Mouse (Mus musculus) stomach, postnatal 0 days (tissue): Measurements from ENCODE around the gene Dapk3. TPM values are rescaled to one million over a fixed set of nuclear protein-coding genes. Genes with fewer than 3 reads are reported as not detected.

Experiments used
- ATAC-seq: fragments of 200-750 bp; cut with Nextera tagmentation; 2 replicates; pipeline ENCODE4 v1.8.0; 2017; ENCODE audit not compliant: low FRiP score, low TSS enrichment
- DNase-seq: peaks from one replicate; pipeline ENCODE4 v3.0.0-alpha.2; 2016; ENCODE audit warnings: low spot score
- H3K27ac ChIP-seq: fragments of 300-500 bp; sonication (generic); replicated peaks from 2 replicates; pipeline ENCODE4 v1.5.1; 2014; ENCODE audit warnings: mild to moderate bottlenecking, control low read depth
- H3K27me3 ChIP-seq: fragments of 300-500 bp; sonication (generic); 2 replicates; pipeline ENCODE4 v1.6.1; 2014; ENCODE audit warnings: low read length; ENCODE audit not compliant: control insufficient read depth, insufficient read depth
- H3K36me3 ChIP-seq: fragments of 300-500 bp; sonication (generic); 2 replicates; pipeline ENCODE4 v1.6.1; 2014; ENCODE audit warnings: low read length, mixed read lengths; ENCODE audit not compliant: control insufficient read depth, insufficient read depth
- H3K4me1 ChIP-seq: fragments of 300-500 bp; sonication (generic); replicated peaks from 2 replicates; pipeline ENCODE4 v1.6.1; 2014; ENCODE audit warnings: antibody characterized with exemption; ENCODE audit not compliant: control insufficient read depth, insufficient read depth
- H3K4me2 ChIP-seq: fragments of 300-500 bp; sonication (generic); replicated peaks from 2 replicates; pipeline ENCODE4 v1.6.1; 2014; ENCODE audit warnings: low read depth, mild to moderate bottlenecking, control low read depth, moderate library complexity
- H3K4me3 ChIP-seq: fragments of 300-500 bp; sonication (generic); 2 replicates; pipeline ENCODE4 v1.5.1; 2014; ENCODE audit warnings: low read depth, low read length, control low read depth
- H3K9ac ChIP-seq: fragments of 300-500 bp; sonication (generic); 2 replicates; pipeline ENCODE4 v1.6.1; 2014; ENCODE audit warnings: mild to moderate bottlenecking, low read length, control low read depth, mixed read lengths
- H3K9me3 ChIP-seq: fragments of 300-500 bp; sonication (generic); 2 replicates; pipeline ENCODE4 v1.6.1; 2016; ENCODE audit warnings: low read length; ENCODE audit not compliant: control insufficient read depth
- CTCF ChIP-seq: IDR thresholded peaks from 2 replicates; pipeline ENCODE4 v1.5.1; 2016; ENCODE audit warnings: antibody characterized with exemption, low read depth, mild to moderate bottlenecking, moderate library complexity
- EP300 ChIP-seq: optimal IDR thresholded peaks from 2 replicates; pipeline ENCODE3; 2016; ENCODE audit warnings: antibody characterized with exemption
- WGBS: fragments of 180-500 bp; shearing (Covaris S2); extraction: QIAGEN DNeasy Blood & Tissue Kit; methylation state at CpG from one replicate; pipeline ENCODE4 v1.1.7; 2014; 5-methylcytosine and 5-hydroxymethylcytosine counted together
- polyA plus RNA-seq: library from polyadenylated mRNA; unstranded; fragments of >200 nt; fragmentation: Nextera tagmentation; extraction: Ambion mirVana; gene quantifications from 2 replicates; pipeline ENCODE4 v1.2.1, GENCODE M21; 2015

The Dapk3 gene
- polyA plus RNA-seq, 1 experiment from 2014 or later, result 44.6 TPM

- ATAC-seq (no peak), DNase-seq (no peak)
- Histone ChIP-seq H3K4me2 (no peak overlapping the region), H3K36me3 (peaks cover 4% of the 10 kb centered on the region; the same call in 1 of the 2 replicates), H3K9ac (no peak overlapping the region), H3K27ac (peak overlapping the region; percentile 95; the same call in 1 of the 2 replicates), H3K27me3 (no peaks in the 10 kb centered on the region), H3K9me3 (no peaks in the 10 kb centered on the region), H3K4me3 (no peak overlapping the region), H3K4me1 (peaks cover 2% of the 10 kb centered on the region; the same call in 1 of the 2 replicates)
- WGBS, result 79% methylated on average over 18 of the region's 18 CpGs
- TF ChIP-seq EP300, result no peak
- no peak for TF ChIP-seq CTCF
Measured at GRCm38 (mm10) chr10:81191342-81191982, 8.7 kb downstream of the Dapk3 start.

DNA sequence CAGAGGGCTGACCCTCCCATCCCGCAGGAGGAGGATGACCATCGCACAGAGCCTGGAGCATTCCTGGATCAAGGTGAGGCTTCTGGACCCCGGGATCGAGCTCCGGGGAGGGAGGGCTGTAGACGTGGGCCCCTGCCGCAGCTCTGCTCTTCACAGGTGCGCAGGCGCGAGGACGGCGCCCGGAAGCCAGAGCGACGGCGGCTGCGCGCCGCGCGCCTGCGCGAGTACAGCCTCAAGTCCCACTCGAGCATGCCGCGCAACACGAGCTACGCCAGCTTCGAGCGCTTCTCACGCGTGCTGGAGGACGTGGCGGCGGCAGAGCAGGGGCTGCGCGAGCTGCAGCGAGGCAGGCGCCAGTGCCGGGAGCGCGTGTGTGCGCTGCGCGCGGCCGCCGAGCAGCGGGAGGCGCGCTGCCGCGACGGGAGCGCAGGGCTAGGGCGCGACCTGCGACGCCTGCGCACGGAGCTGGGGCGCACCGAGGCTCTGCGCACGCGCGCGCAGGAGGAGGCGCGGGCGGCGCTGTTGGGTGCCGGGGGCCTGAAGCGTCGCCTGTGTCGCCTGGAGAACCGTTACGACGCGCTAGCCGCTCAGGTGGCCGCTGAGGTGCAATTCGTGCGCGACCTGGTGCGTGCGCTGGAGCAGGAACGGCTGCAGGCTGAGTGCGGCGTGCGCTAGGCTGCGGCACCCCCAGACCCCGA lies 9.6 kb downstream of the Dapk3 start:
- no peaks in the 10 kb centered on the region for H3K27me3 ChIP-seq
- H3K4me1 ChIP-seq, result peaks cover 2% of the 10 kb centered on the region; the same call in 1 of the 2 replicates
- peak overlapping the region; percentile 95 for H3K27ac ChIP-seq
- ATAC-seq (peak; percentile 77), DNase-seq (peak; percentile 83)
- H3K4me2 ChIP-seq, result peak overlapping the region; percentile 87
- 2% methylated on average over 87 of the region's 93 CpGs for WGBS
- TF ChIP-seq CTCF (no peak; the same call in 1 of the 2 replicates), EP300 (no peak)
- peaks cover 4% of the 10 kb centered on the region; the same call in 1 of the 2 replicates for H3K36me3 ChIP-seq
- no peaks in the 10 kb centered on the region for H3K9me3 ChIP-seq
- H3K4me3 ChIP-seq, result peak overlapping the region; percentile 51
- peak overlapping the region; percentile 74 for H3K9ac ChIP-seq

- ATAC-seq (peak; percentile 11), DNase-seq (peak; percentile 48)
- Histone ChIP-seq H3K4me2 (peak overlapping the region; percentile 87), H3K27me3 (no peaks in the 10 kb centered on the region), H3K4me3 (peak overlapping the region; percentile 51), H3K9me3 (no peaks in the 10 kb centered on the region), H3K27ac (peak overlapping the region; percentile 95), H3K9ac (peak overlapping the region; percentile 74), H3K4me1 (peaks cover 2% of the 10 kb centered on the region; the same call in 1 of the 2 replicates), H3K36me3 (peaks cover 4% of the 10 kb centered on the region; the same call in 1 of the 2 replicates)
- WGBS, result 5% methylated on average over 19 of the region's 19 CpGs
- no peak for TF ChIP-seq CTCF
- no peak for TF ChIP-seq EP300
Measured at GRCm38 (mm10) chr10:81192968-81193501, 10.2 kb downstream of the Dapk3 start.

DNA sequence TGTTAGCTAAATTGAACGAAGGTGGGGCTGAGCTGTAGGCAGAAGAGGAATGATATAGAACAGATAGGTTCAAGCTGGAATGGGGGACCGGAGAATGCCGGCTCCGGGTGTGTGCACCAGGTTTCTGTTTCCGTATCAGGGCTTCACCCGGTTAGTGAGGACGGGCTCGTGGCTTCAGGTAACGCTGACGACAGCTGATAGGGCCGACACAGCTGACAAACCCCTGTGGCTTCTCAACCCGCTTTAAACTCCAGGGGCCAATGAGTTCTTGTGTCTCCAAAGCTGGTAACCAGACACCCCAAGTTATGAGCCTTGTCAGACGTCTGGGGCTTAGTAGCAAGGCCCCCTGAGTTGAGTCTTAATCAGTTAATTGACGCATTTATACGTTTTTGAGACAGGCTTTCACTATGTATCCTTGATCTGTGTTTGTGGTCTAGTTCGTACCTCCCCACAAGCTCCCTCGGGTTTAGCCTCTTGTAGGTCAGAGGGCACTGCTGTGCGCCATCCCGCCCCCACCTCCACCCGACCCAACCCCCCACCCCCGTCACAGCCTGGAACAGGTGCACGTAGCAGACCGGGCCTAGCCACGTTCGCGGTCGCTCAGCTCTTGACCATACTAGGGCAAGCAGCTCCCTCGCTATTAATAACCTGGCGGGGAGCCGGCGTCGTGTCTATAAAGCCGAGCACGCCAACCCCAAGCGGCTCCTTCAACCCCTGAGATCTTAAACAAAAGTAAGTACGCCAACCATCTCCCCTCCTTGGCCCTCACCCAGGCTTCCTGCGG lies 11.4 kb downstream of the Dapk3 start:
- Histone ChIP-seq H3K36me3 (peaks cover 4% of the 10 kb centered on the region; the same call in 1 of the 2 replicates), H3K4me3 (peak overlapping the region; percentile 24), H3K4me1 (peaks cover 2% of the 10 kb centered on the region; the same call in 1 of the 2 replicates), H3K9me3 (no peaks in the 10 kb centered on the region), H3K27me3 (no peaks in the 10 kb centered on the region), H3K27ac (peak overlapping the region; percentile 93), H3K4me2 (peak overlapping the region; percentile 46), H3K9ac (peak overlapping the region; percentile 61)
- DNase-seq (peak; percentile 69), ATAC-seq (peak; percentile 37; the same call in 1 of the 2 replicates)
- TF ChIP-seq CTCF (no peak), EP300 (no peak)
- WGBS, result 12% methylated on average over 37 of the region's 37 CpGs

DNA sequence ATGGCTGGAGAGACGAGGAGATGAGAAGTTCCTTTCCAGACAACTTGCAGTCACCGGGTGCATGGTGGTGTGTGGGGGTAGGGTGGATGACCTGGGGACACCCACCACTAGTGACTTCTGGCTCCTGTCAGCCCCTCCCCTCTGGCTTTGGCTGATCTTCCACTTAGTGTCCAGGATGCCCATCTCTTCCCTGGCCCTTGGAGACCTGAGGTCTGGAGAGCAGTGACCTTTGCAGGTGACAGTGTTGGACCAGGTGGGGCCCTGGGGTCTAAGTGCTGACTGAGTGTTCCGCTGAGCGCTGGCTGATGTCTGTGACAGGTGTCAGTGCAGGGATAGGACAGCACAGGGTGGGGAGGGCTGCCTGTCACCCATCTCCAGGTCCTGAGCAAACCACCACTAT lies 12.5 kb downstream of the Dapk3 start:
- TF ChIP-seq CTCF (no peak), EP300 (no peak)
- Histone ChIP-seq H3K4me3 (peak overlapping the region; percentile 24), H3K27ac (peak overlapping the region; percentile 93), H3K4me1 (peaks cover 2% of the 10 kb centered on the region; the same call in 1 of the 2 replicates), H3K9ac (peak overlapping the region; percentile 61), H3K4me2 (peak overlapping the region; percentile 46), H3K36me3 (no peaks in the 10 kb centered on the region), H3K27me3 (no peaks in the 10 kb centered on the region), H3K9me3 (no peaks in the 10 kb centered on the region)
- no peak for DNase-seq
- 65% methylated on average over 4 of the region's 4 CpGs for WGBS
- ATAC-seq, result peak; percentile 13; the same call in 1 of the 2 replicates
